Mouse (Mus musculus) brain, adult 10 weeks (tissue): ENCODE data around the gene Ccdc194. TPM values are rescaled to one million over a fixed set of nuclear protein-coding genes. Genes with fewer than 3 reads are reported as not detected.

Experiments used
- polyA plus RNA-seq: library from polyadenylated mRNA; stranded (reverse); fragments of 350-450 nt; fragmentation: Illumina TruSeq; extraction: RNeasy Lipid Tissue Mini Kit (QIAGEN cat#74804); gene quantifications from one replicate; pipeline ENCODE4 v1.2.3, GENCODE M21; 2015; ENCODE audit warnings: low read depth, low replicate concordance

Gene Ccdc194
- not detected for polyA plus RNA-seq

GRCm38 (mm10) chr8:71525226-71526050, at the start of gene Ccdc194:
TSS of gene Ccdc194 (minus strand) at chr8:71525711.

GRCm38 (mm10) chr8:71568387-71568937, 43.0 kb upstream of the Ccdc194 start, which contains the start of gene Slc27a1:
TSS of gene Slc27a1 (plus strand) at chr8:71568882.

GRCm38 (mm10) chr8:71566501-71566900, 41.0 kb upstream of the Ccdc194 start, which contains the start of gene Nxnl1:
TSS of gene Nxnl1 (minus strand) at chr8:71566601.

GRCm38 (mm10) chr8:71558071-71558957, 32.8 kb upstream of the Ccdc194 start, which contains the start of gene Tmem221:
TSS of gene Tmem221 (minus strand) at chr8:71558871.

GRCm38 (mm10) chr8:71542632-71543343, 17.3 kb upstream of the Ccdc194 start, which contains the start of gene Mvb12a:
TSS of gene Mvb12a (plus strand) at chr8:71542922.

GRCm38 (mm10) chr8:71537028-71537867, 11.7 kb upstream of the Ccdc194 start, which contains the start of gene Bst2:
TSS of gene Bst2 (minus strand) at chr8:71537456.

GRCm38 (mm10) chr8:71511644-71512043, 13.9 kb downstream of the Ccdc194 start, which contains the start of gene Plvap:
TSS of gene Plvap (minus strand) at chr8:71511752.

GRCm38 (mm10) chr8:71487691-71488445, 37.6 kb downstream of the Ccdc194 start, which contains the start of gene Gtpbp3:
TSS of gene Gtpbp3 (plus strand) at chr8:71488103.

GRCm38 (mm10) chr8:71485142-71486135, 40.1 kb downstream of the Ccdc194 start, which contains the start of gene Ano8:
TSS of gene Ano8 (minus strand) at chr8:71485963.

Other genes with a start within 250 kb of the Ccdc194 start
- gene Use1, start 158.9 kb downstream of the Ccdc194 start, polyA plus RNA-seq, result 174 TPM
- 11.4 TPM for gene Ocel1, start 154.4 kb downstream of the Ccdc194 start, polyA plus RNA-seq
- 24.3 TPM for gene Nr2f6, start 143.8 kb downstream of the Ccdc194 start, polyA plus RNA-seq
- 4.5 TPM for gene Ushbp1, start 129.9 kb downstream of the Ccdc194 start, polyA plus RNA-seq
- gene Babam1, start 128.8 kb downstream of the Ccdc194 start, polyA plus RNA-seq, result 120 TPM
- 0.43 TPM for gene Ankle1, start 119.7 kb downstream of the Ccdc194 start, polyA plus RNA-seq
- gene Abhd8, start 62.1 kb downstream of the Ccdc194 start, polyA plus RNA-seq, result 254 TPM
- gene Mrpl34, start 60.8 kb downstream of the Ccdc194 start, polyA plus RNA-seq, result 76.2 TPM
- 68.9 TPM for gene Dda1, start 56.5 kb downstream of the Ccdc194 start, polyA plus RNA-seq
- 27.6 TPM for gene Ano8, start 39.7 kb downstream of the Ccdc194 start, polyA plus RNA-seq
- 27.3 TPM for gene Gtpbp3, start 37.6 kb downstream of the Ccdc194 start, polyA plus RNA-seq
- 7.4 TPM for gene Plvap, start 14.0 kb downstream of the Ccdc194 start, polyA plus RNA-seq
- gene Bst2, start 11.7 kb upstream of the Ccdc194 start, polyA plus RNA-seq, result 12.1 TPM
- gene Mvb12a, start 17.2 kb upstream of the Ccdc194 start, polyA plus RNA-seq, result 48.3 TPM
- not detected for gene Tmem221, start 33.2 kb upstream of the Ccdc194 start, polyA plus RNA-seq
- gene Nxnl1, start 40.9 kb upstream of the Ccdc194 start, polyA plus RNA-seq, result 0.16 TPM
- 72.5 TPM for gene Slc27a1, start 43.2 kb upstream of the Ccdc194 start, polyA plus RNA-seq
- gene Pgls, start 66.5 kb upstream of the Ccdc194 start, polyA plus RNA-seq, result 36.5 TPM
- gene Fam129c, start 71.9 kb upstream of the Ccdc194 start, polyA plus RNA-seq, result 3.6 TPM
- 51.4 TPM for gene Colgalt1, start 85.3 kb upstream of the Ccdc194 start, polyA plus RNA-seq
- 119 TPM for gene Unc13a, start 146.0 kb upstream of the Ccdc194 start, polyA plus RNA-seq
- gene Jak3, start 150.6 kb upstream of the Ccdc194 start, polyA plus RNA-seq, result 2.9 TPM
- 0.92 TPM for gene Insl3, start 163.5 kb upstream of the Ccdc194 start, polyA plus RNA-seq
- gene B3gnt3, start 176.1 kb upstream of the Ccdc194 start, polyA plus RNA-seq, result 0.88 TPM
- gene Fcho1, start 200.0 kb upstream of the Ccdc194 start, polyA plus RNA-seq, result 83.6 TPM